Comparison of ENCODE assay signal across 23 mouse cellular contexts in the genomic region with DNA sequence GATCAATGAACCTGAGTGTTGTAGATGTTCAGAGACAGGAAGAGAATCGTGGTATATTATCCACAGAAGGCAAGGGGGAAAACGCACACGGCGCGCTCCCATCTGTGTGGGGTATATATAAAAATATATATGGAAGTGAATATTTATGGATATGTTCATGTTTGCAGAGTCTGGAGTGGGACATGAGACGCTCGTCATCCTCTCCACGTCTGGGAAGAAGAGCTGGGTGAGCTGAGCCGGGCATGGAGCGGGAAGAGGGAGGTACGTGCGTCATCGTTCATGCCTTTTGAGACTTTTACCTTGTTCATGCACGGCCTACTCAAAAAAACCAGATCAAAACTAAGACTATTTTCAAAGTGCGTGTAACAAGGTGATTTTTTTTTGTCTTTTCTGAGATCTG. TPM values are rescaled to one million over a fixed set of nuclear protein-coding genes. Genes with fewer than 3 reads are reported as not detected.
A peak's percentile ranks its signal among the peaks of the same experiment; 100 is the strongest.
DNase-seq lines count a peak whose midpoint lies in the region; ATAC-seq lines count a peak whose summit lies in the region.
"Had no signal": no experiment of that assay in that cellular context is flagged by ENCODE, and none has a peak within 500 bp of the region (broad histone marks: within the 10 kb centered on the region; RNA-seq: fewer than 3 reads in every experiment).

No protein-coding gene starts in this region.

- intact Hi-C loops in left cerebral cortex, postnatal 36 days (cut with DNase I): no loop called here
- intact Hi-C loops in left cerebral cortex, postnatal 4 days (cut with DNase I): no loop called here
- intact Hi-C loops in heart, postnatal 14 days (cut with DNase I): no loop called here
- intact Hi-C loops in gastrocnemius, postnatal 14 days (cut with DNase I; ENCODE audit: low total_unique reads): no loop called here

- peak; percentile 55; the same call in 1 of the 2 replicates for ATAC-seq in frontal cortex, adult (ENCODE audit: low TSS enrichment)
- ATAC-seq: activated CD4-positive, CD25-positive, alpha-beta regulatory T cell, adult 4 months; forebrain, embryonic 14.5 days; forebrain, postnatal 0 days; hindbrain, postnatal 0 days had no signal

- no peak for DNase-seq in frontal cortex, postnatal 14 days (ENCODE audit: low spot score in 2 of 2)
- peak; percentile 39 to 52 for DNase-seq in left cerebral cortex, postnatal 36 days (ENCODE audit: low spot score in 2 of 2)
- DNase-seq in left cerebral cortex, postnatal 4 days: no peak
- DNase-seq in brain, adult 2 months (ENCODE audit: low read depth, low spot score): peak; percentile 79
- peak; percentile 58 for DNase-seq in right cerebral cortex, postnatal 25 days
- no peak for DNase-seq in heart, postnatal 14 days
- DNase-seq in gastrocnemius, postnatal 14 days: no peak
- DNase-seq: adrenal gland, adult 8-10 months; adrenal gland, postnatal 25 days; cerebellum, adult 18-20 months; cerebellum, adult 9-10 months; cerebellum, postnatal 25 days; forebrain, postnatal 0 days; gastrocnemius, postnatal 10 days; heart, adult 18-20 months; heart, postnatal 10 days; heart, postnatal 4 days had no signal

RNA-seq across cellular contexts. Expression of gene Pimreg, which starts 42.5 kb away (rescaled TPM):
- total RNA-seq in left cerebral cortex, postnatal 36 days (2021): 1 to 10 TPM in 1 of 2 experiments, under 1 TPM in 1; 0.43 to 1.1 TPM
- 1 to 10 TPM; 9.3 to 9.7 TPM for total RNA-seq in left cerebral cortex, postnatal 4 days (2021)
- 1 to 10 TPM; 6.1 to 6.8 TPM for total RNA-seq in heart, postnatal 14 days (2021)
- total RNA-seq in gastrocnemius, postnatal 14 days (2021): 1 to 10 TPM; 3.9 to 5.6 TPM
- total RNA-seq: gastrocnemius, adult 18-20 months had no signal

RNA-seq across cellular contexts. Expression of gene Aipl1, which starts 47.0 kb away (rescaled TPM):
- not detected for total RNA-seq in left cerebral cortex, postnatal 36 days (2021)
- under 1 TPM; 0.14 to 0.26 TPM for total RNA-seq in left cerebral cortex, postnatal 4 days (2021)
- not detected for total RNA-seq in heart, postnatal 14 days (2021)
- total RNA-seq in gastrocnemius, postnatal 14 days (2021): under 1 TPM in 1 of 2 experiments, not detected in 1; 0.13 TPM
- total RNA-seq: adrenal gland, adult 8-10 months; gastrocnemius, adult 18-20 months; heart, adult 18-20 months; hindbrain, postnatal 0 days had no signal

RNA-seq across cellular contexts. Expression of gene Pitpnm3, which starts 51.2 kb away (rescaled TPM):
- 10 to 100 TPM; 74.9 to 83.2 TPM for total RNA-seq in left cerebral cortex, postnatal 36 days (2021)
- 10 to 100 TPM; 20.9 to 25.5 TPM for total RNA-seq in left cerebral cortex, postnatal 4 days (2021)
- 1 to 10 TPM; 1.3 to 1.6 TPM for total RNA-seq in heart, postnatal 14 days (2021)
- total RNA-seq in gastrocnemius, postnatal 14 days (2021): 1 to 10 TPM in 1 of 2 experiments, under 1 TPM in 1; 0.75 to 1.1 TPM
- total RNA-seq: common myeloid progenitor, adult 5-6 weeks had no signal

Comparison
In these comparisons a context has a peak if more than half of its experiments do, and no peak if none do; other contexts are left out.
1. DNase-seq: peak in left cerebral cortex, postnatal 36 days (2 of 2), brain, adult 2 months (single experiment) and right cerebral cortex, postnatal 25 days (single experiment); none in frontal cortex, postnatal 14 days (0 of 2), left cerebral cortex, postnatal 4 days (single experiment), heart, postnatal 14 days (0 of 2) and gastrocnemius, postnatal 14 days (single experiment).
2. RNA of gene Pitpnm3, which starts 51.2 kb away (total RNA-seq): 74.9 to 83.2 TPM in left cerebral cortex, postnatal 36 days and 20.9 to 25.5 TPM in left cerebral cortex, postnatal 4 days; 1.3 to 1.6 TPM in heart, postnatal 14 days and 0.75 to 1.1 TPM in gastrocnemius, postnatal 14 days; every median in the first group is over 4 times any median in the second.